Mouse (Mus musculus) spleen, adult 2 months (tissue): ENCODE data around the gene Smarcc1.

Experiments used
- CTCF ChIP-seq: fragments of 200-500 bp; IDR thresholded peaks from 2 replicates; pipeline ENCODE4 v1.5.1; 2011; ENCODE audit warnings: mild to moderate bottlenecking, inconsistent platforms; ENCODE audit not compliant: insufficient read depth, insufficient read length, insufficient replicate concordance; ENCODE audit errors: extremely low read depth
- POLR2A ChIP-seq: fragments of 200-500 bp; IDR thresholded peaks from 2 replicates; pipeline ENCODE4 v1.6.1; 2011; ENCODE audit warnings: low read depth, low read length, inconsistent platforms

- TF ChIP-seq CTCF, result no peak
- no peak for TF ChIP-seq POLR2A
Observed at GRCm38 (mm10) chr9:110208967-110209366, 91.5 kb downstream of the Smarcc1 start.
